Mouse (Mus musculus) ovary, adult 18-20 months (tissue): ENCODE measurements at regions not wholly inside any gene's neighbourhood (a gene's known extent, or its start where the extent isn't known, plus 50 kb on each side); places are given as distances from the start of the nearest gene placed in this dataset.
"Not testable (repeated sequence)": the region's sequence is repeated elsewhere in the genome, so short reads cannot be mapped to it uniquely, and the experiment has no call there.

Experiments
- DNase-seq: peaks from one replicate; pipeline ENCODE4 v3.0.0; 2022; ENCODE audit warnings: low spot score, mixed read lengths

DNA sequence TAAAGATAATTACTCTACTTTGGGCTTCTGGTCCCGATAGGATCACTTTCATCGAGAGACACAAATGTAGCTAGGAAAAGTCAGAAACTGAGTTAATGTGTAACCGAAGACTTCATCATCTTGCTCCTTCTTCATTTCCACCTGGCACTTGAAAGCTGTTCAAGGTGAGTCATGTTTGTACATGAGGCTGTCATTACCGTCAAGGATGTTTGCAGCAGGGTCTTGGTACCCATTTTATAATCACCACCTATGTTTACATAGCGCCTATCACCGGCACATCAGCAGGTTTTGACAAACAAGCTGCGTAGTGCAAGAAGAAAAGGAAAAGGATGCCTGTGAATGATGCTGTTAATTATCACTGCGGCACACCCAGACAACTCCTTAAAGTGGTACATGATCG, 377.0 kb upstream of the Zfp703 start:
- DNase-seq: no peak

- no peak for DNase-seq
These were observed 369.1 kb upstream of the Zfp703 start for GRCm38 (mm10) chr8:26608001-26608400.

GRCm38 (mm10) chr8:26608588-26608987, 368.5 kb upstream of the Zfp703 start:
- DNase-seq: no peak

GRCm38 (mm10) chr8:26612153-26612552, 365.0 kb upstream of the Zfp703 start:
- no peak for DNase-seq

GRCm38 (mm10) chr8:26622311-26623052, 354.6 kb upstream of the Zfp703 start:
- no peak for DNase-seq

GRCm38 (mm10) chr8:26626186-26626585, 350.9 kb upstream of the Zfp703 start:
- DNase-seq: no peak

GRCm38 (mm10) chr8:26626651-26627077, 350.5 kb upstream of the Zfp703 start:
- no peak for DNase-seq

GRCm38 (mm10) chr8:26627191-26627891, 349.8 kb upstream of the Zfp703 start:
- DNase-seq: no peak

GRCm38 (mm10) chr8:26630544-26630943, 346.6 kb upstream of the Zfp703 start:
- no peak for DNase-seq

DNA sequence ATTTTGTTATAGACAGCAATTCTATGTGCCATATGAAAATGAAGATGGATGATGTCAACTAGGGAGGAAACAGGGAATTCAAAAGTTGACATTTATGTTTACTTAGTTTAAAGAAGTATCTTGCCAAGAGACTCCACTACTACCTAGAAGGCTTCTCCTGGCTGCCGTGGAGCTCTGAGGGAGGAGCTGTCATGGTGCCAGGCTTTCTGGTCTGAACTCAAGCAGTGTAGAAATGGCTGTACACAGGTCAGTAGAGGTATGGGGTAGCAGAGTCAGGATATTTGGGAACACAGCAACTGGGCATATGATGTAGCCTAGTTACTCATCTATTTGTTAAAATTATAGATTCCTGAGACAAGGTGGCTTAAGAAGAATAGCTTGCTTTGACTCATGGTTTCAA, 341.4 kb upstream of the Zfp703 start:
- no peak for DNase-seq

GRCm38 (mm10) chr8:26645375-26645774, 331.8 kb upstream of the Zfp703 start:
- not testable (repeated sequence) for DNase-seq

- no peak for DNase-seq
These were observed 326.8 kb upstream of the Zfp703 start for GRCm38 (mm10) chr8:26650287-26650686.

DNA sequence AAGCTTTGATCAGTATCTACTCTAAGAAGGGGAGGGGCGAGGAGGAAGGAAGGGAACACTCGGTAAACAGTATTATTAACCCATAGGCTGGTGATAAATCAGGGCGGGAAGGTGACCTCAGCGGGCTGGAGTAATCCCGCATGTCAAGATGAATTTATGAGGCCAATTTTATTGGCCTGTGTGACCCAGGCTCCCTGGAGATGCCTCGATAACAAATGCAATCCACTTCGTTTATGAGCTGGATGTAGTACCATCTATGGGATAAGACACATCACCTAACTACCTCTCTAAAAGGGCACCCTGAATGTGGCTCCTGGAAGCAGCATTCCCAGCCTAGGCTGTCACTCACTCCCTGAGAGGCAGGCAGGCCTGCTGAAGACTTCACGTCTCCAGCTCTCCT, 321.2 kb upstream of the Zfp703 start:
- DNase-seq: no peak

GRCm38 (mm10) chr8:26656310-26657075, 320.6 kb upstream of the Zfp703 start:
- no peak for DNase-seq

DNA sequence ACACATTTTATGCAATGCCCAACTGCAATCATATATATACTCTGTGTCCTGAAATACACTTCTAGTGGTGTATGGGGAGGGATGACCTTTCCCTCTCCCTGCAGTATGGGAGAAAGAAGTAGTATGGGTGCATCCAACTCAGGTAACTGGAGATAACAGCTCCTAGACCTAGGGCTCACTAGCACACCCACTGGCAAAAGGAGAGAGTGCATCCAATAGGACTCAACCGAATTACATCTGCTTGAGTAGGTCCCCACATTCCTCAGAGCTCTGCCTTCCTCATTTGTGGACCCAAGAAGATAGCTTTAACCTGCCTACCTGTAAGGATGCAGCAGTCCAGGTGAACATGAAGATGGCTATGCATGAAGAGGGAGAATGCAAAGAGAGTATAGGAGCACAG, 317.7 kb upstream of the Zfp703 start:
- DNase-seq: no peak

DNA sequence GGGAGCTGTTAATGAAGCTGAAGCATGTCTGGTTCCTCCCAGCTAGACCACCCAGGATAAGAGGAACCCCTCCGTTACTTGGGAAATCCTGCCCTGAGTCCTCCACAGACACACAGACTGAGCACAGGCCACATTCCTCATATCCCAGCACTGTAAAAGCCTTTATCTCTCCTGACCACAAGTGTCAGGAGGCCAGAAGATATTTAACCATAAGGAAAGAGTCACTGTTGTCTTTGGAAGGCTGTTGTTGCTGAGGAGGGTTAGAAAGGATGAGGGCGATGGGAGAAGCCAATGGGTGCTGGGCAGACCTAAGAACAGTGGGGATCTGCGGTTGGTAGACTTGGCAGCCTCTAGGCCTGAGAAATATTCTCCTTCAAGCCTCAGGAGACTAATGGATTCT, 307.6 kb upstream of the Zfp703 start:
- no peak for DNase-seq

DNA sequence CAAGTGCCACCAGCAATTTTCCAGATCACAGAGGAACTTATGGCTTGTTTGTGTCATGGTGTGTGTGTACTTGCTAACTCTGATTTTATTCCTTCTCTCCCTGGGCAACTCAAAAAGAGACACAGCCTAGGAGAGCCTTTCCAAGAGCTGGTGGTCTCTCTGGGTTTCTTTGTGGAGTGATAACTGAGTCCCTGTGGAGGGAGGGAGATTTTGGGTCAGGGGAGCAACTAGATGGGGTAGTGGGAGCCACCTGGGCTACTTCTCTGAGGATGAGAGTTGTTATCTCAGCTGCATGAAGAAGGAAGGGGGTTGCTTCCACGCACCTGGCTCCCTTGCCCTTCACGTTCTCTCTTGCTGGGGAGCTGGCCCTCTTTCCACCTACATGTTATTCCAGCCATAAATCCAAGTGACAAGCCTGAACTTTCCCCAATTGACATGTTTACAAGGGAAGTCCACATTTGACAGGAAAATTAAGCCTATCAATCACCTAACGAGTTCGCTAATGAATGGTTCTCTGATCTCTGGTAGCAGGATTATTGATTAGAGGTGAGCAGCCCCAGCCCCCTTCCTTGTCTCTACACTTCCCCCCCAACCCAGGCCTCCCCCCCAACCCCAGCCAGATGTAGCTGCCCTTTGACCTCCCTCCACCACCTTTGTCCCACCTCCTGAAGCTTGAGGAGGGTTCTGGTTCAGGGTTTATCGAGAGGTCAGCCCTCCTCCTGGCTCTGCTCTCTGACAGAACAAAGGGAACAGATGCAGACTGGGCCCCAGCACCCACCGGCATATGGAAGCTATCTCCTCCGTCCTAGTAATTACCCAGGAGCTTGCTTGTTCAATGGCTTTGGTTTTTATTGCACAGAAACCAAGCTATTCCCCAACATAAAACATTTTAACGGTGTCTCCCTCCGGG, 304.4 kb upstream of the Zfp703 start:
- no peak for DNase-seq

DNA sequence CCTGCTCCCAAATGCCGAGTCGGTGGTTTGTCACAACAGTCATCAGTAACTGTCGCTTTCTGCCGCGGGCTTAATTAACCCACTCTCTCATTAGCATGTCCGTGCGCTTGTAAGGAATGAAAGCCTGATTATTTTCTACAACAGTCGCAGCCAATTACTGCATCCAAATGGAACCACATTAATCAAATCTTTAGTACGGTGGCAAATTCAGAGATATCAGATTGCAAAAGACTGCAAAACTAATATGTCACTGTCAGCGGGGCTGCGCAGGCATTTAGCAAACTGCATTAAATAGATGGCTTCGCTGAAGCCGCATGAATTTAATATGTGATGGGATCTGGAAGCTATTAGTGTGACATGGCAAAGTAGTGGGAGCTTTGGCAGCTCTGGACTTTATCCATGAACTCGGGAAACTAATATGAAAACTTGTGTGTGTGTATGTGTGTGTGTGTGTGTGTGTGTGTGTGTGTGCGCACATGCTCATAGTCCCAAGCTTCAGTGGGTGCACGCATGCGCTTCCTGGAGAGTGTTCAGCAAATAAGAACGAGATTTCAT, 299.5 kb upstream of the Zfp703 start:
- DNase-seq: no peak

DNA sequence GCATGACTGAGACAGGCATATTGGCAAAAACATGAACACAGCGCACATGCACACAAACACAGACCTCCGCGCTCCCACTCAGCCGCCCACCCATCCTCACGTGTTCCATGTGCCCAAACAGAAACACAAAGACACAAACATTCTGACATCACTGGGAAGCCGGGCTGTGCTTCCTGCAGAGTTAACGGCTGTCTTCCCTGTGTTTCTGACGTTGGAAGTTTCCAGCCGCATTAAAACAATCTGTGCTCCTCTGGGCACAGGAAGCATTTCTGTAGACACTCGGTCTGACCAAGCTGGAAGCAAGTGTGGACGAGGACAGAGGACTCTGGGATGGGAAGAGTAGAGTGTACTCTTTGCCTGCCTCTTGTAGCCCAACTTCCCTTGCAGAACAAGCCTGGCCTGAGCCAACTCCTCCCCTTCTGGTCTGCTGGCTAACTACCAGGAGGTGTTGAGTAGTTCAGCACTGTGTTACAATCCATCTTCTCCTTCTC, 296.2 kb upstream of the Zfp703 start:
- no peak for DNase-seq

DNA sequence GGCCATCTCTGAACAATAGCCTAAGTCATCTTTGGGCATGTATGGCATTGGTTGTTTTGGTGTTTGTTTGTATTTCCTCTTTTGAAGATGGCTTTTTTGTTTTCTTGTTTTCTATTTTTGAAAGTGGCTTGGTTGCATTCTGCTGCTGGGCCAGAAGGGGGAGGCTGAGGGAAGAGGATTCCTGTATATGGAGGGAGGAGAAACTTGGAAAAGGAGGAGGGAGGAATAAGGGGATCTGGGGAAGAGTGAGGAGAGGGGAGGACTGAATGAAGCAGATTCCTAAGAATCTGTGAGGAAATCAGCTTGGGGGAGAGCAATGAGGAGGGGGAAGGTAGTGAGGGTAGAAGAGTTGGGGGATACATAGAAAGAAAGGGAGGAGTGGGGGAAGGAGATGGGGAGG, 290.0 kb upstream of the Zfp703 start:
- no peak for DNase-seq

DNA sequence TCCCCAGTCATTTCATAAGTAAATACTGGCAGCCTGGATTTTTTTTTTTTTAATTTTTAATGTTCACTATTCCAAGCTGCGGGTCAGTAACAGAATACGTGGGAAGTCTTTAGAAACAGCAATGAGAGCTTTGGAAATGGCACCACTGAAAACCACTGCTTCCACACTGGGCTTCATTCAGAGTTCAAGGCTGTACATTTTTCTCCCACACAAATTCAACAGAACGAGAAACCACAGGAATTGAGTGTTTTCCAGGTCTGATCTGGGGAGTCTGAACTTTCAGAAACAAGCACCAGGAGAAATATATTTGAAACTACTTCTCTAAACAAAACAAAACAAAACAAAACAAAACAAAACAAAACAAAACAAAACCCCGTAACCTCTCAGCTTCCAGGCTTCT, 289.1 kb upstream of the Zfp703 start:
- DNase-seq: no peak
